Mouse (Mus musculus) E14TG2a.4 (cell line): ENCODE measurements around the gene Gm26602.

Experiments
- CTCF ChIP-seq: conservative IDR thresholded peaks from 2 replicates; pipeline ENCODE4 v1.5.1; 2014; ENCODE audit warnings: low read length
- POU5F1 ChIP-seq: IDR thresholded peaks from 2 replicates; pipeline ENCODE4 v1.6.1; 2014; ENCODE audit warnings: low read length, borderline replicate concordance

DNA sequence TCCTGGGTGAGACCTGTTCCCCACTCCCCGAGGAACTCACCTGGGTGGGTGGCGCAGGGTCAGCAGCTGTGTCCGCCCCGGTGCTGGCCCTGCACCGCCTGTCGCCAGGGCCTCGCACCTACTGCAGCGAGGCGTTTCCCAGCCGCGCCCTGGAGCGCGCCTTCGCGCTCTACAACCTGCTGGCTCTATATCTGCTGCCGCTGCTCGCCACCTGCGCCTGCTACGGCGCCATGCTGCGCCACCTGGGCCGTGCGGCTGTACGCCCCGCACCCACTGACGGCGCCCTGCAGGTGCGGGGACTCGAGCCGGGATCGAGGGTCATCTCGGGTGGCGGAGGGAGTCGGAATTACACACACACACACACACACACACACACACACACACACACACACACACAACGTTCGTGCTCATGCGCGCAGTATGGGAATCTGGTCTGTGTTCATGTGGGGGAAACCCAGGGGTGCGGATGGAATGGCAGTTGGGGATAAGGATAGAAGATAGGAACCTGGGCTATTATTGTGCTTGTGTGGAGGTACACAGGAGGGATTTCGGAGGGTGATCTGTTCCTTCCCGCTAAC is 10.4 kb downstream of the Gm26602 start, which contains the start of gene R3hdm4:
- TF ChIP-seq CTCF, result no peak
- no peak for TF ChIP-seq POU5F1
